Mouse (Mus musculus) retina, adult 2 months (tissue): ENCODE results near the gene Gm8356.
"Not testable (repeated sequence)": the region's sequence is repeated elsewhere in the genome, so short reads cannot be mapped to it uniquely, and the experiment has no call there.

Source experiments
- DNase-seq: peaks from one replicate; pipeline ENCODE4 v3.0.0-alpha.2; 2012; ENCODE audit warnings: low read depth, low spot score

Gm8356 gene

GRCm38 (mm10) chr14:6537190-6537589 is at the start of gene Gm8356:
Gm8356 (minus strand) TSS chr14:6537290.
- DNase-seq: not testable (repeated sequence)

GRCm38 (mm10) chr14:6486331-6486730 is 50.8 kb downstream of the Gm8356 start:
- DNase-seq: not testable (repeated sequence)

- not testable (repeated sequence) for DNase-seq
These were observed 51.5 kb downstream of the Gm8356 start for GRCm38 (mm10) chr14:6485541-6485940.

- not testable (repeated sequence) for DNase-seq
These were observed 55.0 kb downstream of the Gm8356 start for GRCm38 (mm10) chr14:6482126-6482525.
